Mouse (Mus musculus) E14TG2a.4 (cell line): ENCODE measurements at regions not wholly inside any gene's neighbourhood (a gene's known extent, or its start where the extent isn't known, plus 50 kb on each side); places are given as distances from the start of the nearest gene placed in this dataset.

Experiments
- CTCF ChIP-seq: conservative IDR thresholded peaks from 2 replicates; pipeline ENCODE4 v1.5.1; 2014; ENCODE audit warnings: low read length
- POU5F1 ChIP-seq: IDR thresholded peaks from 2 replicates; pipeline ENCODE4 v1.6.1; 2014; ENCODE audit warnings: low read length, borderline replicate concordance

GRCm38 (mm10) chr3:60765079-60765478 is 237.5 kb upstream of the P2ry1 start:
- TF ChIP-seq CTCF (no peak), POU5F1 (no peak)
